Mouse (Mus musculus): ENCODE data around the gene Pou3f1. TPM values are rescaled to one million over a fixed set of nuclear protein-coding genes. Genes with fewer than 3 reads are reported as not detected.

Pou3f1 gene
- polyA plus RNA-seq (2015; fragmentation: Nextera tagmentation; extraction: Ambion mirVana), result 14.2 and 19.3 TPM in 2 replicates

- Histone ChIP-seq H3K9ac (replicated peaks) (peak within 1 kb of the TSS; percentile 79), H3K4me1 (replicated peaks) (peaks cover 72% of the 10 kb centered on the region), H3K27ac (peak within 1 kb of the TSS; percentile 73), H3K36me3 (no peaks in the 10 kb centered on the region), H3K9me3 (no peaks in the 10 kb centered on the region), H3K27me3 (peaks cover 64% of the 10 kb centered on the region), H3K4me3 (replicated peaks) (peak within 1 kb of the TSS; percentile 67), H3K4me2 (replicated peaks) (peak within 1 kb of the TSS; percentile 87)
- WGBS, result 1% methylated on average over 15 of the region's 15 CpGs
- ATAC-seq, result no peak
Measured at GRCm38 (mm10) chr4:124656518-124656853, at the start of gene Pou3f1. Gene Pou3f1, plus strand, starts transcription at chr4:124656807.

GRCm38 (mm10) chr4:124607166-124607565 lies 49.4 kb upstream of the Pou3f1 start:
- Histone ChIP-seq H3K4me3 (replicated peaks) (no peak overlapping the region), H3K4me1 (replicated peaks) (no peaks in the 10 kb centered on the region), H3K27ac (no peak overlapping the region), H3K36me3 (no peaks in the 10 kb centered on the region), H3K9me3 (no peaks in the 10 kb centered on the region), H3K9ac (replicated peaks) (no peak overlapping the region), H3K4me2 (replicated peaks) (no peak overlapping the region), H3K27me3 (peaks cover 11% of the 10 kb centered on the region; the same call in 1 of the 2 replicates)
- ATAC-seq, result no peak
- 70% methylated on average over 8 of the region's 8 CpGs for WGBS

GRCm38 (mm10) chr4:124610066-124610465 lies 46.5 kb upstream of the Pou3f1 start:
- Histone ChIP-seq H3K9me3 (no peaks in the 10 kb centered on the region), H3K9ac (replicated peaks) (no peak overlapping the region), H3K27ac (no peak overlapping the region), H3K4me1 (replicated peaks) (peaks cover 11% of the 10 kb centered on the region), H3K4me2 (replicated peaks) (no peak overlapping the region), H3K4me3 (replicated peaks) (no peak overlapping the region), H3K27me3 (peaks cover 16% of the 10 kb centered on the region; the same call in 1 of the 2 replicates), H3K36me3 (no peaks in the 10 kb centered on the region)
- ATAC-seq, result no peak
- 77% methylated on average over 2 of the region's 2 CpGs for WGBS

- Histone ChIP-seq H3K4me3 (replicated peaks) (no peak within 1 kb of the TSS), H3K4me1 (replicated peaks) (peaks cover 18% of the 10 kb centered on the region), H3K4me2 (replicated peaks) (no peak within 1 kb of the TSS), H3K36me3 (no peaks in the 10 kb centered on the region), H3K9ac (replicated peaks) (no peak within 1 kb of the TSS), H3K9me3 (no peaks in the 10 kb centered on the region), H3K27me3 (peaks cover 10% of the 10 kb centered on the region; the same call in 1 of the 2 replicates), H3K27ac (no peak within 1 kb of the TSS)
- 78% methylated on average over 2 of the region's 2 CpGs for WGBS
- no peak for ATAC-seq
Measured at GRCm38 (mm10) chr4:124610703-124611102, 45.9 kb upstream of the Pou3f1 start, which contains the start of gene 3100002H09Rik. Gene 3100002H09Rik, minus strand, starts transcription at chr4:124610803.

GRCm38 (mm10) chr4:124611768-124612167 lies 44.8 kb upstream of the Pou3f1 start:
- H3K4me2 ChIP-seq (replicated peaks), result no peak overlapping the region
- H3K36me3 ChIP-seq, result no peaks in the 10 kb centered on the region
- no peaks in the 10 kb centered on the region for H3K9me3 ChIP-seq
- peaks cover 10% of the 10 kb centered on the region; the same call in 1 of the 2 replicates for H3K27me3 ChIP-seq
- no peak overlapping the region for H3K4me3 ChIP-seq (replicated peaks)
- peaks cover 28% of the 10 kb centered on the region for H3K4me1 ChIP-seq (replicated peaks)
- no peak overlapping the region for H3K9ac ChIP-seq (replicated peaks)
- WGBS, result 89% methylated on average over 4 of the region's 4 CpGs
- no peak for ATAC-seq
- no peak overlapping the region for H3K27ac ChIP-seq

- Histone ChIP-seq H3K4me2 (replicated peaks) (no peak overlapping the region), H3K27ac (no peak overlapping the region), H3K4me1 (replicated peaks) (peaks cover 52% of the 10 kb centered on the region), H3K27me3 (peaks cover 7% of the 10 kb centered on the region), H3K9ac (replicated peaks) (no peak overlapping the region), H3K4me3 (replicated peaks) (no peak overlapping the region), H3K36me3 (no peaks in the 10 kb centered on the region), H3K9me3 (no peaks in the 10 kb centered on the region)
- no CpG with 5 or more reads among the region's 1 CpGs for WGBS
- no peak for ATAC-seq
Measured at GRCm38 (mm10) chr4:124614189-124614588, 42.4 kb upstream of the Pou3f1 start.

- ATAC-seq, result 0 out of 2 replicates have a peak, but pooled peaks have one; percentile 7
- no peak overlapping the region for H3K4me3 ChIP-seq (replicated peaks)
- H3K4me2 ChIP-seq (replicated peaks), result no peak overlapping the region
- H3K4me1 ChIP-seq (replicated peaks), result peaks cover 54% of the 10 kb centered on the region
- no peaks in the 10 kb centered on the region for H3K9me3 ChIP-seq
- WGBS, result 44% methylated on average over 14 of the region's 14 CpGs
- no peak overlapping the region for H3K9ac ChIP-seq (replicated peaks)
- peaks cover 11% of the 10 kb centered on the region for H3K27me3 ChIP-seq
- peak overlapping the region; percentile 79 for H3K27ac ChIP-seq
- no peaks in the 10 kb centered on the region for H3K36me3 ChIP-seq
Measured at GRCm38 (mm10) chr4:124615406-124615960, 41.1 kb upstream of the Pou3f1 start.

- peak overlapping the region; percentile 63 for H3K27ac ChIP-seq
- peaks cover 11% of the 10 kb centered on the region for H3K27me3 ChIP-seq
- ATAC-seq, result peak; percentile 50; the same call in 1 of the 2 replicates
- H3K36me3 ChIP-seq, result no peaks in the 10 kb centered on the region
- H3K9me3 ChIP-seq, result no peaks in the 10 kb centered on the region
- no peak overlapping the region for H3K4me2 ChIP-seq (replicated peaks)
- no peak overlapping the region for H3K4me3 ChIP-seq (replicated peaks)
- 44% methylated on average over 9 of the region's 9 CpGs for WGBS
- no peak overlapping the region for H3K9ac ChIP-seq (replicated peaks)
- peaks cover 54% of the 10 kb centered on the region for H3K4me1 ChIP-seq (replicated peaks)
Measured at GRCm38 (mm10) chr4:124615986-124616385, 40.6 kb upstream of the Pou3f1 start.

- 14% methylated on average over 1 of the region's 1 CpGs for WGBS
- Histone ChIP-seq H3K9ac (replicated peaks) (no peak overlapping the region), H3K4me1 (replicated peaks) (peaks cover 60% of the 10 kb centered on the region), H3K9me3 (no peaks in the 10 kb centered on the region), H3K36me3 (no peaks in the 10 kb centered on the region), H3K4me3 (replicated peaks) (no peak overlapping the region), H3K4me2 (replicated peaks) (no peak overlapping the region), H3K27me3 (peaks cover 11% of the 10 kb centered on the region), H3K27ac (peak overlapping the region; percentile 63)
- 0 out of 2 replicates have a peak, but pooled peaks have one; percentile 41 for ATAC-seq
Measured at GRCm38 (mm10) chr4:124616636-124617035, 40.0 kb upstream of the Pou3f1 start.

- ATAC-seq, result peak; percentile 56; the same call in 1 of the 2 replicates
- WGBS, result 4% methylated on average over 16 of the region's 16 CpGs
- Histone ChIP-seq H3K4me3 (replicated peaks) (no peak overlapping the region), H3K4me1 (replicated peaks) (peaks cover 55% of the 10 kb centered on the region), H3K36me3 (no peaks in the 10 kb centered on the region), H3K27me3 (peaks cover 5% of the 10 kb centered on the region), H3K9ac (replicated peaks) (peak overlapping the region; percentile 21; the same call in 1 of the 2 replicates), H3K4me2 (replicated peaks) (peak overlapping the region; percentile 38), H3K9me3 (no peaks in the 10 kb centered on the region), H3K27ac (peak overlapping the region; percentile 66)
Measured at GRCm38 (mm10) chr4:124618599-124618998, 38.0 kb upstream of the Pou3f1 start.

GRCm38 (mm10) chr4:124621406-124621805 lies 35.2 kb upstream of the Pou3f1 start:
- Histone ChIP-seq H3K4me3 (replicated peaks) (no peak overlapping the region), H3K36me3 (no peaks in the 10 kb centered on the region), H3K4me1 (replicated peaks) (peaks cover 58% of the 10 kb centered on the region), H3K4me2 (replicated peaks) (no peak overlapping the region), H3K27me3 (peaks cover 4% of the 10 kb centered on the region; the same call in 1 of the 2 replicates), H3K27ac (no peak overlapping the region), H3K9ac (replicated peaks) (no peak overlapping the region), H3K9me3 (no peaks in the 10 kb centered on the region)
- WGBS, result 62% methylated on average over 11 of the region's 11 CpGs
- no peak for ATAC-seq

GRCm38 (mm10) chr4:124622566-124622965 lies 34.0 kb upstream of the Pou3f1 start:
- no peak for ATAC-seq
- H3K4me1 ChIP-seq (replicated peaks), result peaks cover 51% of the 10 kb centered on the region
- H3K9me3 ChIP-seq, result no peaks in the 10 kb centered on the region
- 93% methylated on average over 5 of the region's 5 CpGs for WGBS
- no peak overlapping the region for H3K9ac ChIP-seq (replicated peaks)
- H3K36me3 ChIP-seq, result no peaks in the 10 kb centered on the region
- no peak overlapping the region for H3K4me2 ChIP-seq (replicated peaks)
- peaks cover 4% of the 10 kb centered on the region; the same call in 1 of the 2 replicates for H3K27me3 ChIP-seq
- no peak overlapping the region for H3K27ac ChIP-seq
- H3K4me3 ChIP-seq (replicated peaks), result no peak overlapping the region

All from midbrain, embryonic 13.5 days (tissue).